Mouse (Mus musculus) NIH3T3 (cell line): ENCODE results near the gene Usp5.
A peak's percentile ranks its signal among the peaks of the same experiment; 100 is the strongest.

ENCODE experiments used
- DNase-seq: peaks from one replicate; pipeline ENCODE4 v3.0.0-alpha.2; 2012; ENCODE audit warnings: low read depth

Usp5 gene

DNA sequence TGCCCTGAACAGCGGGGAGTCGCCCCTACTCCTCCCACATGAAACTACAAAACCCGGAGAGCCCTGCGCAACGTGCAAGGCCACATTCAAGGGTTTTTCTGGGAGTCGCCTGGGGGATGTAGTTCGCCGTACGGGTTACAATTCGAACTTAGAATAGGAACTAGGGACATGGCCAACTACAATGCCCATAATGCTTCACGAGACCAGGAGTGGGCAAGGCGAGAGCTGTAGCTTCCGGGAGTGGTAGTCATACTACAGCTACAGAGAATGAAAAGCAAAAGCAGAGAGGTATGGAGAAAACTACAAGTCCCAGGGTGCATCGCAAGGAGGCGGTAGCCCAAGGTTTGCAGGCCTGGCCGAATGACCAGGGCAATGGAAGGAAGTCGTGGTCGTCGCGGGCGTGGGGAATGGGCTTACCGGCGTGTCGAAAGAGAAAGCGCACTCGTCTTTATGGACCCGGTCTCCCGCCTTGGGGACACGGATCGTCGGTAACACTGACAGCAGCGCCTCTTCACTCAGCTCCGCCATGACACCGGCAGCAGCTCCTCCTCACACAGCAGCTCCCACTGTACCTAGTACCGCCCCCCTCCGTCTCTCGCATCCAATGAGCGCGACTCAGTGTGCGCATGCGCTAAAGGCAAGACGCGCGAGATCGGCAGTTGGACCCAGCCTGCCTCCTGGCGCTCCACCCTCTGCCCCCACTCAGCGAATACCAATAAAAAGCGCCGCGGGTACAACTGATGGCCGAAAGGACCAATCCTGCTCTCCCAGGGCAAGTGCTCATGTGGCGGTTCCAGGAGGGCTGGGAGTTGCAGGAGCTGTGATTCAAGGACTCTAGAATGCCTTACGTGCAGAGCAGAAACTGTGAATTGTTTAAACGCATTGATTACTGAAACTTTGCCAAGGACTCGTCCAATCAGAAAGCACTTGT, at the start of gene Usp5, which contains the start of gene Cdca3:
Usp5 (minus strand) TSS at position 617 of the 931 bp plus-strand sequence.
Cdca3 (plus strand) TSS at position 680 of the 931 bp plus-strand sequence.
- DNase-seq: peak; percentile 100

DNA sequence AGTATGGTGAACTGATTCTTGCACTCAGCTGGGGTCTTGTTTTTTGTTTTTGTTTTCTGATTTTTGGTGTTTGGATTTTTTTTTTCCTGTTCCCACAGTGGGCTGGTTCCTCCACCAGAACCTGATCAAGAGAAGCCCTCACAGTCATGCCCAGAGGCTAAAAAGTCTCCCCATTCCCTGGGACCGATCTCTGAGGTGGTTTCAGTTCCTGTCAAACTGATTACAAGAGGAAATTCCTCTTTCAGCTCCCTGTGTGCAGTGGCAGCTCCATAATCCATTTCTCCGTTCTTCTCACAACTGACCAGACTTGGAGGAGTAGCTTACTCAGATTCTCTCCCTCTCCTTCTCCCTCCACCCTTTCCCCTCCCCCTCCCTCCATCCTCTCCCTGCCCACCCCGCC, 45.1 kb upstream of the Usp5 start:
- no peak for DNase-seq

DNA sequence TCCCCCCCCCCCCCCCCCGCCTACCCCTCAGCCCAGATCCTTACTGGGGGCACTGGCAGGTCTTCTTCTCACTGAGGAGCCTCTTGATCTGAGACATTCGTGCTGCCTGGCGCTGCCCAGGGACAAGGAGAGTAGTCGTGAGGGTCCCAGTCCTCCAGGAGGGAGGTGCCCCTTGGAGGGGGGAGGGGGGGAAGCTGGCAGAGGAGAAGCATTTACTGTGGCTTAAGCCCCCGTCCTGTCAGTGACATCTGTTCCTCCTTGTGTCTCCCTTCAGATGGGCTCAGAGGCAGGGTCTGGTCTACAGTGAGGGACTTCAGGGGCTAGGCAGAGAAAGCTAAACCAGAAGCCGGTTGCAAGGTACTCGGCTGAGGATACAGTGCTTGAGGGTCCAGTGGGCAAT, 37.3 kb upstream of the Usp5 start:
- DNase-seq: no peak

DNA sequence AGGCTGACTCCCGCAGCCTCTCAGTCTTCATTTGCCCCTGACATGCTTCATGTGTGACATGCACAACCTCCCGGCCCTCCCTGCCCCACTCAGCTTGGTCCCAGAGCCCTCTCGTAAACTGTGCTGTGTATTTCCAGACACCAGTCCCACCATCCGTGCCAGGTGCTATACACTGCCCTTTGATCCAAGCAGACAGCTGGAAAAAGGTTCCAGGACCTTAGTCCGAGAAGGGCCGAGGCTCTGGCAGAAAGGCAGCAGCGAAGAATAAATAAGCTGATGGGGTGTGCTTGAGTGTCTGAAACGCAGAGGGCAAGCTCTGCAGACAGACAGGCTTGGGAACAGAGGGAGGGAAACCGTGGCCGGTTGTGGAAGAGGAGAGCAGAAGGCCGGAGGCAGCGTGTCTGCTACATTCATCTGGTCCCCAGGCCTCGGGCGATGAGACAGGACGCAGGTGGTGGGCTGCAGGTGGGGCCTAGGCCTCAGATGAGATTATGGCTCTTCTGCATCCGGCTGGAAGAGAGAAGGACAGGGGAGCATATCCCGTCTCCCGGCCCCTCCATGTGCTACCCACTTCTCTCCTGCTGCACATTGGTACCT, 36.6 kb upstream of the Usp5 start:
- DNase-seq: no peak

DNA sequence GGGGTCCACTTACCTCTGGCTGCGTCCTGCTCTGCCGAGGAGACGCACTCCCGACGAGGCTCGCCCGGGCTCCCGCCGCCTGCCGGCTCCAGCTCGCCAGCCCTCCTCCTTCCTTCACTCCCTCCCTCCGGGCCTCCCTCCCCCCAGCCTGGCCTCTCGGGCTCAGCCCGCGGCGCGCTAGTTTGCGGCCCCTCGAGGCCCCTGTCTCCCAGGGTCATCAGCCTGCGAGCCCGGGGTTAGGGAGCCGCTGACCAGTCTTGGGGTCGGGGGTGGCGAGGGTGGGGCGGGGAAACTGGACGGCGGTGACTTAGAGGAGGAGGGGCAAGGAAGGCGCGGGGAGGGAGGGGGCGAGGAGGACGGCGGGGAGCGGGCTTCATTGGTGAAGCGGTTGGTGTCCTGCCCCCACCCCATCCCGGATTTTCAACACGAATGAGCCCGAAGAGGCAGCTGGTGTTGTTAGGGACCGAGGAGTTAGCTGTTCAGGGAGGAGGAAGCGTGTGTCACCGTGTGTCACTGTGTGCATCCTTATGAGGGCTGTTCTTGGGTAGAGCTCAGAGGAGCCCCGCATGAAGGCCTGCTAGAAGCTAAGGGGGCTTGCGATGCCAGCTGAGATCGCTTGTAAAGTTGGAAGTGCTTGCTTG, 34.5 kb upstream of the Usp5 start, which contains the start of gene Gpr162:
Gpr162 (minus strand) TSS at position 326 of the 641 bp plus-strand sequence.
- DNase-seq: peak; percentile 69

DNA sequence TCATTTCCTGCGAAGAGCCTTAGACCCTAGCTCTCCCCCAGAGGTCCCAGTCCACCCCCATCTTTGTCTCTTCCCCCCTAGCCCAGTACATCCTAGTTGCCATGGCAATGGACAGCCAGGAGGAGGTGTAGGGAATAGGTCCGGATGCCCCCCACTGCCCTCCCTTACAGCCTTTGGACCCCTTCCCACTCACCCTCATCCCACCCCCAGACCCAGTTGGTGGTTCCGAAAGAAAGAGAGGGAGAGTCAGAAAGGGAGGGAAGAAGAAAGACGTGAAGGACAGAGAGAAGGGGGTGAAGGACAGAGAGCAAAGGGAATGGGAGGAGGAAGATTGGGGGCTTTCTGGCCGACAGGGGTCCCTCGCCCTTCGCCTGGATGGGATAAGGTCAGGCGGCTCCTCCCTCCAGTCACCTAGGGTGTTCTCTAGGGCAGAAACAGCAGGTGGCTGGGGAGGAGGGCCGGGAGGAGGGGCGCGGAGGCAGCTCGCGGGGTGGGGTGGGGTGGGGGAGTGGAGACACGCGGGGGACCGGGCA, 33.9 kb upstream of the Usp5 start:
- DNase-seq: no peak

DNA sequence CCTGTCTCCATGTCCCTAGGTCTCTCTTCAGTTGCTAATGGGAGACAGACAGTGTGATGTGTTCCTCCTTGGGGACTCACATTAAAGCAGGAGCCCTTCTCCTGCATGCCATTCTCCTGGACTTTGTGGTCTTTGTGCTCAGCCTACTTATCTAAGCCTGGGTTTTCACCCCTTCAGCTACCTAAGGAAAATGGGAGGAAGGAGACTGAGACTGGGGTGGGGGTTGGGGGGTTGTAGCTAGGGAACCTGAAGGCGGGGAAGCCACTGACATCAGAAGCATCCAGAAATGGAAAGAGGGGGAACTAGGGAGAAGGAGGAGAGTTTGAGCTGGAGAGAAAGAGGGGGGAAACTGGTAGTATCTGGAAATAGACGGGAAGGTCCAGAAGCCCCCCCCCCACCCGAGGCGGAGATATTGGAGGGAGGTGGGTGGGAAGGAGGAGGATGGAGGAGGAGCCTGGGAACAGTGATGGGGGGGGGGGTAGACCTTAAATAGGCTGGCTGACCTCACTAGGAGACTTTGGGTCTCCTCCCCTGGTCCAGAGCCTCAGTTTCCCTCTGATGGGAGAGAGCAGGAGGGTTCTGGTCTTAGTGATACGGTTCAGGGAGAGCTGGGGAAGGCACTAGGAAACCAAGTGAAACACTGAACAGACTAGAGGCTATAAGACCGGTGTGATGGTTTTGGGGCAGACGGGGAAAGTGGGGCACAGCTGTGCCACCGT, 33.3 kb upstream of the Usp5 start:
- no peak for DNase-seq

DNA sequence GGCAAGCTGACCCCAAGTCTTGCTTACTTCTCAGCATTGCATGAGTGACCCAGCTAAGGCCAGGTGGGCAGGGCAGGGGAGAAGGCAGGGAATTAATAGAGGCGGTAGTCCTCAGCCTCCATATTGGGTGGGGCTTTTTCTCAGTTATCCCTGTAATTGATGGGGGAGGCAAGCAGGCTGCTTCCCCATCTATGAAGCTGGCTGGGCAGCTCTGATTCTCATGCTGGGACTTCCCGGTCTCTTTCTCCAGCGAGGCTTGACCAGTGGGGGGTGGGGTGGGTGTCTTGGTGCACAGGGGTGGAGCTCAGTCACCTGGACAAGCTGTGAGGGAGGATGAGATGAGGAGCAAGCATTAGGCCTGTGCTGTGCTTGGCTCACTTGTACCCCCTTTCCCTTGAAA, 32.5 kb upstream of the Usp5 start:
- DNase-seq: no peak

DNA sequence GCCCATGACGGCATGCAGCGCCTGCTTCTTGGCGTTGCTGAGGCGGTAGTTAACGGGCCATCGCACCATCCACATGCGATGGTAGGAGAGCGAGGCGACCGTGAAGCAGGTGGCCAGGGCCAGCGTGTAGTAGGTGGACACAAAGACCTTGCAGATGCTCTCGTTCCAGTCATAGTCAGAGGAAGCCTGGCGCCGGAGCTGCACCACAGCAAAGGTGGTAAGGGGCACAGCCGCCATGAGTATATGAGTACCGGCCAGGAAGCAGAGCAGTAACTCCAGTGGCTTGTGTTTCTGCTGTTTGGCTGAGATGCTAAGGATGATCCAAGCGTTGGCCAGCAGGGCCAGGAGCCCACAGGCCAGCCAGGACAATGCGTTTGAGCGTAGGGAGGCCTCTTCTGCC, 32.0 kb upstream of the Usp5 start:
- no peak for DNase-seq

DNA sequence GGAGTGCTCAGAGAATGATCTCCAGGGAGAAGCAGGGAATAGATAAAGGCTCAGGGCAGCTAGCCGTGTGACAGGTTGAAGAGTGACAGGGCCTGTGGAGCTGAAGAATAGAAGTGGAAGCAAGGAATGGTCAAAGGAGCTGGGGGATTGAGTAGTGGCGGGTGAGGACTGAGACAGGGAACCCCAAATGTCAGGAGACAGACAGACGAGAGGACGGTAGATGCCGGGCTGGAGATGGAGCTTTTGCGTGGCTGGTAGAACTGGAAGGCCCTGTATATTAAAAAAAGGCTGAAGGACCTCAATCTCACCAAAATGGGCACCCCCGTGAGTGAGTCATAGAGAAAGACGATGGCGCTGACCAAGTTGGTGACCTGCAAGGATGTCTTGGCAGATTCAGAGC, 31.2 kb upstream of the Usp5 start:
- no peak for DNase-seq

DNA sequence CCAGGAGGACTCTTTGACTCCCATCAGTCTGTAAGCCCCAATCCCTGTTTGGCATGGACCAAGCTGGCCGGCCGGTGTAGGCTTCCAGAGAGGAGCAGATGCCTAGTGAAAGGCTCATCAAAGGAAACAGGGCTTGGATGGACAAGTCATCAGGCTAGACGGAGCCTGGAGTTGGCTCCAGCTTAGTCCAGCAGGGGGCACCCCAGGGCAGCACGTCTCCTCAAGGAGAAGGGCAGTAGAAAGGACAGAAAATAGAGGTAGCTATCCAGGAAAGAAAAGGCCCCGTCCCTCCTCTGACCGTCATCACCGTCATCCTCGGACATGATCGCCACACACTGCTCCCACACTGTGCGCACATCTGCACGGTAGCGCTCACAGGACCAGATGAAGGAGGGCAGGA, 30.4 kb upstream of the Usp5 start:
- peak; percentile 95 for DNase-seq

DNA sequence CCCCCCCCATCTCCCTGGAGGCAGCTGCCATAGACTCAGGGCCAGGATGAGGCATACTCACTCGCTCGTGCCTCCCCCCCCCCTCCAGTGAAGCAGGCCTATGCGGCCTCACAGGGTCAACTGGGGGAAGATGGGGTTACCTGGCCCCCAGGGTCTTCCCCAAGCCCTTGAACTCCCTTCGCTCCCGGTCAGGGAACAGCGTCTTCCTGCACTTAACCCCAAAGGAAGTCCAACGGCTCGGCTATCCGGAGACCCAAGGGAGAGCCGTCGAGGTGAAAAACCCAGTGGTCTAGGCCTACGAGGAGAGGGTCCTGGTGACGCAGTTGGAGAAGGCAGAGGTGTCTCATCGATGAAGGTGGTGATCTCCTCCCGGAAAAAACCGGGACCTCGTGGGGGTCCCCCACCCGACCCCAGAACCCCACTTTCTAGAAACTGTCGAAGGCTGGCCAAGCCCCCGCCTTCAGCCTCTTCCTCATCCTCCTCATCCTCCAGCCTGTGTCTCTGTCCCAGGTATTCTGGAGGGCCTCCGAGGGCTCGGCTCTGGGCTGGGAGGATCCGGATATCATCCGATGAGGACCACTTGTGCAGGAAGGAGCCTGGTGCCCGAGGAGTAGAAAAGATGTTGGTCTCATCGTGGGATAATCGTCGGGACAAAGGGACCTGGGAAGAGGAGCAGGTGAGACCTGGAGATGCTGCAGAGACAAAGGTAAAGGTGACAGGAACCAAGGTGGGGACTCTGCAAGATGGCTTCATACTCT, 29.5 kb upstream of the Usp5 start:
- no peak for DNase-seq

DNA sequence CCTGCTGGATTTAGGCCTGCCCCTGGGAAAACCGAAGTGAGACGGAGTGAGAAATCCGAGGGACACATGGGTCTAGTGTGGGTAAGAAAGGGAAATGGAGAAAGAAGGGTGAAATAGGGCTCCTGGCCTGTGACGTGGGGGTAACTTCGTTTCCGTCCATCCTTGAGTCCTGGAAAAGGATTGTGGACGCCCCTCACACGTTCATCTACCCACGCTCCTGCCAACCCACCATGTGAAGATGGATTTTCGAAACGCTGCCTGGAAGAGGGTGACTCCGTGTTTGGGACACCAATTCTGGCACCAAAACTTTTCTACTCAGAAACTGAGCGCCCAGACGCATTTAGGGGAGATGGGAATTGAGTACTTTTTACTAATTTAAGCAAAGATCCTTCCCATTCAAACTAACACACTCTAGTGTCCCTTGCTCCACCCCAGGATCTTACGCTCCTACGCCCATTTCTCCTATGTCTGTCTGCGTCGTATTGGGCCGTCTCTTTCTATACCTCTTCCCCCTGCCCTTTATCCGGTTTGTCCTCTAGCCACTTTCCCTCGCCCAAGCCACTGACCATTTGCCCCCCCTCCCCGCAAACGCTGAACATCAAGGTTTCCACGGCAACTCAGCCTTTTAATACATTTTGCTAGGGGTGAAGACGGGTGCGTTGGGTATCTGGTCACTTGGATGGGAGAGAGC, 28.7 kb upstream of the Usp5 start:
- no peak for DNase-seq

DNA sequence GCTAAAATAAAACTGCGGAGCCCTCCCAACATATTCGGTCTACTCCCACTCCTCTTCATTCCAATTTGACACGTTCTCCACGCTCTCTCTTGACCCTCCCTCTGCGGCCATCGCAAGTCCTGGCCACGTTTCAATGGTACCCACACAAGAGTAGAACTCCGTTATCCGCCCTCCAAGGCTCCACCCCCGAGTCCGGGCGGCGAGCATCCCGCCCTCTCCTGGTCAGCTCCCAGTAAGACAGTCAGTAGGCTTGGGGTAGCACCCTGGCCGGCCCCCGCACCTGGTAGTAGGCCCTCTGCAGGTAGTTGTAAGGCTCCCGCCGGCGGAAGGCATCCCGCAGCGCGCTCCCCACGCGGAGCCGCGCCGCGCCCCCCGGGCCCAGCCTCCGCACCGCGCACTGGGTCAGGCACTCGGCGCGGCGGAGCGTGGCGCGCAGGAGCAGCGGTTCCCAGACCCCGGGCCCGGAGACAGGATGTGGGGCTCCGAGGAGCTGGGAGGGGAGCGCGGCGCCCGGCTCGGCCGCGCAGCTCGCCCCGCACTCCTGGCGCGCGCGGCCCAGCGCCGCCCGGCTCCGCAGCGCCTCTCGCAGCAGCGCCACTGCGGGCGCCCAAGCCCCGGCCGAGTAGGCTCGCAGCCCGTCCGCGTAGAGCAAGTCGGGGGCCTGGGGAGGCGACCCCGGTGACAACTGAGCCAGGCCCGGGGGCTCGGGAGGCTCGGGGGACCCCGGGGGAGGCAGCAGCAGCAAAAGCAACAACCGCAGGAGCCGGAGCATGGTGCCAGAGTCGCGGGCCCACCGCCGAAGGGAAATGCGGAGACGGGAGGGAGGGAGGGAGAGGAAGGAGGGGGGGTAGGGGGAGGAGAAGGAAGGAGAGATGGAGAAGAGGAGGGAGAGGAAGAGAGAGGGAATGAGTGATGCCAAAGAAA, 27.9 kb upstream of the Usp5 start, which contains the start of gene P3h3:
P3h3 (minus strand) TSS at position 837 of the 924 bp plus-strand sequence.
- peak; percentile 96 for DNase-seq

DNA sequence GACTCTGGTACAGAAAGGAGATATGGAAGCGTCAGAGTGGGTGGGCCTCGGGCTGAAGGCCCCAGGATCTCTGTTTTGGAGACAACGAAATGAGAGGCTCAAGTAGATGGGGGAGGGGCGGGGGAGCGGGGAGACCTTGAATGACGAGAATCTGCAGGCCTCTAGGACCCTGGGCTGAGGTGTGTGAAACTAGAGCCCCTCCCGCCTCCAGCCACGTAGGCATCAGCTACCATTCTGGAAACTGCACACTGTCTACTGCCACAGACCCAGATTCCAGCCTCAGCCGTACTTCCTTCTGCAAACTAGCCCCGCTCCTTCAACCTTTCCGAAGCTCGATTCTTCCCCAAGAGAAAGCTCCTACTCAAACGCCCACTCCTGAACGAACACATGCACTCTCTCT, 27.0 kb upstream of the Usp5 start:
- DNase-seq: peak; percentile 70

DNA sequence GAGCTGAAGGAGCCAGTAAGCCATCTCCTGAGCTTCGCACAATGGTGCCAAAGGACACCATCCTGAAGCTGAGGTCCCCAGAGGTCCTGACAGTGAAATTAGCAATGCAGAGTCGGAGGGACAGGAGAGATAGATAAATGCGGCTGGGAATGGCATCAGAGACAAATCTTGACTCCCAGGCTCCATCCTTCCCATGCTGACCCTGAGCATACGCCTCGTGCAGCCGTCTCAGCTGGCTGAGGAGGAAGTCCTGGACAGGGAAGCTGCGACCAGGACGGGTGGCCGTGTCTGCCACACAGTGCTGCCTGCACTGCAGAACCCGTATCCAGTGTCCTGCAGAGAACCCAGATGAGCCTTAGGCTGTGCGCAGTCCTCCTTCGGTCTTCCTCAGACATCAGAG, 25.4 kb upstream of the Usp5 start:
- DNase-seq: no peak

DNA sequence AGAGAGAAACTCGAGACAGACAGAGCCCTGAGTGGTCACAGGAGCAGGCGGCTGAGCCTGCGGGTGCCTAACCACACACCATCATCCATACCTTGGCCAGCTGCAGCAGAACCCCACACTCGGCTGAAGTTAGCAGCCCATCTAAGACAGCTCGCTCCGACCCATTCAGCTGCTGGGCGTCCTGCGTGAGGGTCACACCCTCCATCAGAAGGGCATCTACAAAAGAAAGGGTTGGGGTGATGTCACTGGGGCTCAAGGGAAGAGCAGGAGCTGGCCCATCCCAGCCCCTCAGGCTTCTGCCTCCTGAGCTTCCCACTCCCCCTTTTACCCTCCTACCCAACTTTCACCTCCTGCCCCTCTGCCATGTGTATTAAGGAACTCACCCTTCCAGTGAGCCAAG, 21.3 kb upstream of the Usp5 start:
- DNase-seq: no peak

DNA sequence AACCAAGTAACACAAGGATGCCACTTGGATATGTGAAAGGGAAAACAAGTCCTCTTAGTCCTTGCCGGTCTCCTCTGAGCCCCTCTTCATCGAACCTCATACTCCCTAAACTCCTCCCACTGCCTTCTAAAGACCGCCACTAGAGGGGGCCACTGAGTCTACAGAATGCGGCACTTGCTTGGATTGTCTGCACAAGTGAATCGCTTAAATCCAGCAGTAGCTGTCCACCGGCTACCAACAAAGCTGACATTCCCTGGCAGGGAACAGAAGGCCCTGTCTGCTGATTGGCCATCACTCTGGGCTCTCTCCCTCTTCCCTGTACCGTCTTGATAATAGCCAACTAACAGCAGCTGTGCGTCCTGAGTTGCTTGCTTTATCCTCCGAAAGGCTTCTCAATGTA, 18.0 kb upstream of the Usp5 start:
- peak; percentile 94 for DNase-seq
